Mouse (Mus musculus): ENCODE measurements around the gene Pagr1b. TPM values are rescaled to one million over a fixed set of nuclear protein-coding genes. Genes with fewer than 3 reads are reported as not detected.

The Pagr1b gene
- polyA plus RNA-seq, 1 experiment from 2014 or later = not detected

DNA sequence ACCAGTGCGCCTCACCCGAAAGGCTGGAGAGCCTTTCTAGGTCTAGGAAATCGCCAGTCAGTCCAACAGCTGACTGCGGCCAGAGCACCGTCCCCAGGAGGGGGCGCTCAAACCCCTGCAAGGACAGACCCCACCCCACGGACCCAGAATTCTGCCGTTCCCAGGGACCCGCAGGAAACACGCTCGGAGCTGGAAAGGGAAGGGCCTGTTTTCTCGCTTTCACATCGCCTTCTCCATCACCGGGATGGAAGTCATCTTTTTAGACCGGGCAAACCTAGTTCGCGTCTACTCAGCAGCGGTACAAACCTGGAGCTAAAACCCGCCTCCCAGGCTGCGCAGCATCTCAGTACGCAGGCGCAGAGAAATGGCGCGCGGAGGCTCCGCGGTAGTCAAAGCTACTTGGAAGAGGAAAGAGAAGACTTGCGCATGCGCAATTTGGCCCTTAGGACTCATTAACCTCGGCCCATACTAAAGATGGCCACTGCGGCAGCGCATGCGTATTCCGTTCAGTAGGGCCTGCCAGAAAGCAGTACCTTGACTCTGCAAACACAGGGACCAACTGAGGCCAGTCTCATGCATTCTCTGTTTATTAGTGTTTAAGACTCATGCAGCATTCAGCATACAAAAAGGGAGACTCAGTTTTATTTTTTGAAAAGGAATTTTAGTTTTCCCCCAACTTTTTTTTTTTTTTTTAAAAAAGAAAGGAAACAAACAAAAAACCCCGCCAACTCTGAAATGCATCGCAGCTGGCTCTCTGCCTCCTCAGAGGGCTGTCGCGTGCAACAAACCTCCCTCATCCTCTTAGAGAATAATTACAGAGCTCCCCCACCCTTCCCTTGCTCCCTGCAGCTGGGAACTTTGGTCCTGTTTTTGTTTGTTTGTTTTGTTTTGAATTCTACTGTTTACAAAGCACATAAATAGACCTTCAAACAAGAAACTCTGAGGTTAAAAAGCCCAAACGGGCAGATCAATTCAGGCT is 976 bp upstream of the Pagr1b start, which contains the start of gene Pagr1a:
Gene Pagr1a, minus strand, starts transcription at position 382 of the 979 bp plus-strand sequence.
- Histone ChIP-seq H3K9me3 (ENCODE audit: control insufficient read depth, low read length) (no peaks in the 10 kb centered on the region), H3K27ac (replicated peaks; ENCODE audit: low read depth, low read length) (peak within 1 kb of the TSS; percentile 85), H3K4me2 (ENCODE audit: low read depth, severe bottlenecking) (peak within 1 kb of the TSS; percentile 82), H3K4me1 (ENCODE audit: control insufficient read depth, insufficient read depth, low read length) (peaks cover 41% of the 10 kb centered on the region), H3K27me3 (ENCODE audit: control insufficient read depth, insufficient read depth, low read length) (no peaks in the 10 kb centered on the region), H3K9ac (ENCODE audit: low read length) (peak within 1 kb of the TSS; percentile 86), H3K36me3 (ENCODE audit: control insufficient read depth, insufficient read depth, low read length) (peaks cover 8% of the 10 kb centered on the region), H3K4me3 (ENCODE audit: low read depth, low read length) (peak within 1 kb of the TSS; percentile 64)
- ATAC-seq (ENCODE audit: insufficient number of reproducible peaks, low FRiP score, low TSS enrichment, low read depth) (peak; percentile 66), DNase-seq (ENCODE audit: low spot score) (peak; percentile 98)
- 4% methylated on average over 39 of the region's 39 CpGs for WGBS

DNA sequence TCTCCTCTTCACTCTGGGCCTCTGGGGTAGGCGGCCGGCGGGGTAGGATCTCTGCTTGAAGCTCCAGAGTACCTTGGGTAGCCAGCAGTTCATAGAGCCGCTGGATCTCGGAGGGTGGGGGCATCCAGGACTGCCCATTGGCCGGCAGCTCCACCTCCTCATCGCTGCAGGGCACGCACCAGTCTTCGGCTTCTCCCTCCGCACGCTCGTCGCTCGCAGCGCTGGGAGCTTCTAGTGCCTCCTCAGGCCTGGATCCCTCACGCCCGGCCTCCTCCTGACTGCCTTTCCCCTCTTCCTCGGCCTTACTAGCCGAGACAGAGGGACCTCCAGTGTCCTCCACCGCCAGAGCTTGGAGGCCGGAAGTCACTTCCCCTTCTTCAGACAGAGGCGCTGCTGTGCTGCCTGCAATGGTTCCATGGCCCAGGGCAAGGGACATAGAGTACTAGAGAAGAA is 228 bp upstream of the Pagr1b start:
- Histone ChIP-seq H3K36me3 (ENCODE audit: control insufficient read depth, insufficient read depth, low read length) (peaks cover 4% of the 10 kb centered on the region; the same call in 1 of the 2 replicates), H3K27me3 (ENCODE audit: control insufficient read depth, insufficient read depth, low read length) (no peaks in the 10 kb centered on the region), H3K4me1 (ENCODE audit: control insufficient read depth, insufficient read depth, low read length) (peaks cover 35% of the 10 kb centered on the region), H3K9ac (ENCODE audit: low read length) (peak overlapping the region; percentile 86), H3K4me2 (ENCODE audit: low read depth, severe bottlenecking) (peak overlapping the region; percentile 82), H3K27ac (replicated peaks; ENCODE audit: low read depth, low read length) (peak overlapping the region; percentile 85), H3K4me3 (ENCODE audit: low read depth, low read length) (peak overlapping the region; percentile 64), H3K9me3 (ENCODE audit: control insufficient read depth, low read length) (no peaks in the 10 kb centered on the region)
- WGBS = under 1% methylated on average over 22 of the region's 22 CpGs
- ATAC-seq (ENCODE audit: insufficient number of reproducible peaks, low FRiP score, low TSS enrichment, low read depth) (peak; percentile 37; the same call in 1 of the 2 replicates), DNase-seq (ENCODE audit: low spot score) (no peak)

- H3K9ac ChIP-seq (ENCODE audit: low read length) = peak overlapping the region; percentile 86
- H3K4me1 ChIP-seq (ENCODE audit: control insufficient read depth, insufficient read depth, low read length) = peaks cover 32% of the 10 kb centered on the region
- no peak for DNase-seq (ENCODE audit: low spot score)
- H3K27ac ChIP-seq (replicated peaks; ENCODE audit: low read depth, low read length) = peak overlapping the region; percentile 85
- peak overlapping the region; percentile 64 for H3K4me3 ChIP-seq (ENCODE audit: low read depth, low read length)
- H3K4me2 ChIP-seq (ENCODE audit: low read depth, severe bottlenecking) = peak overlapping the region; percentile 82
- ATAC-seq (ENCODE audit: insufficient number of reproducible peaks, low FRiP score, low TSS enrichment, low read depth) = no peak; the same call in 1 of the 2 replicates
- peaks cover 4% of the 10 kb centered on the region; the same call in 1 of the 2 replicates for H3K36me3 ChIP-seq (ENCODE audit: control insufficient read depth, insufficient read depth, low read length)
- WGBS = 2% methylated on average over 10 of the region's 10 CpGs
- no peaks in the 10 kb centered on the region for H3K9me3 ChIP-seq (ENCODE audit: control insufficient read depth, low read length)
- H3K27me3 ChIP-seq (ENCODE audit: control insufficient read depth, insufficient read depth, low read length) = no peaks in the 10 kb centered on the region
Observed at GRCm38 (mm10) chr7:127016081-127016480, 203 bp downstream of the Pagr1b start.

DNA sequence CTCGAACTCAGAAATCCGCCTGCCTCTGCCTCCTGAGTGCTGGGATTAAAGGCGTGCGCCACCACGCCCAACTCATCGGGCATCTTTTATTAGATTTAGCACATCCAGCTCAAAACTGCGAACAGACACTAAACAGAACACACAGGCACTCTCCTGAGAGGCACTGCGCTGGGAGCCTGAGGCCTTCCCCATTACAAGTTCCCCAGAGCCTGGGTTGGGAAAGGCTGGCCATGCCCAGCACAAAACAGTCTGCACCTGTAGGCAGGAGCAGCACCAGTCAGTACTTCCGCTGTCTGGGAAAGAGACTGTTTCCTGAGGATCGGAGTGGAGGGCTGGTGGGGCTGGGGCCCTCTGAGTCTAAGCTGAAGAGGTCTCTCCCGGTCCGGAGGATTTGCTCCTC is 1.3 kb downstream of the Pagr1b start:
- Histone ChIP-seq H3K4me3 (ENCODE audit: low read depth, low read length) (no peak overlapping the region), H3K4me1 (ENCODE audit: control insufficient read depth, insufficient read depth, low read length) (peaks cover 23% of the 10 kb centered on the region), H3K27ac (replicated peaks; ENCODE audit: low read depth, low read length) (no peak overlapping the region), H3K27me3 (ENCODE audit: control insufficient read depth, insufficient read depth, low read length) (no peaks in the 10 kb centered on the region), H3K36me3 (ENCODE audit: control insufficient read depth, insufficient read depth, low read length) (peaks cover 4% of the 10 kb centered on the region; the same call in 1 of the 2 replicates), H3K9me3 (ENCODE audit: control insufficient read depth, low read length) (no peaks in the 10 kb centered on the region), H3K9ac (ENCODE audit: low read length) (no peak overlapping the region), H3K4me2 (ENCODE audit: low read depth, severe bottlenecking) (peak overlapping the region; percentile 82)
- ATAC-seq (ENCODE audit: insufficient number of reproducible peaks, low FRiP score, low TSS enrichment, low read depth) = no peak
- DNase-seq (ENCODE audit: low spot score) = no peak
- WGBS = 94% methylated on average over 12 of the region's 12 CpGs

DNA sequence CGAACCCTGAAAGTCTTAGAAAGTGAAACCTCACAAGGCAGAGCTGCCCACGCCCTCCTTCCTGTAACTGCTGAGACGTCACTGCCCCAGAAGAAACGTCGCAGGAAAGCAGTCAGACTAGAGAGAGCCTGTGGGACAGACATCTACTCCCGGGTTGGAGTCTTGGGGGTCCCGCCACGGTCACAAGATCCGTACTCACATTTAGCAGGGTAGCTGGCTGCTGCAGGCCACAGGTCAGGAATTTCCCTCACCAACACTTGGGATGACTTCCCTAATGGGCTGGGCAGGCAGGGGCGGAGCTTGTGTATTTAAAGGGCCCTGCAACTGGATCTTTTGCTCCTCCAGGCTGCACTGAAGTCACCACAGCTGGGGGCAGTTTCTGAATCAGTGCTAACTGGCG is 2.0 kb downstream of the Pagr1b start, which contains the start of gene Mvp:
Gene Mvp, minus strand, starts transcription at position 302 of the 400 bp plus-strand sequence.
- DNase-seq (ENCODE audit: low spot score) = peak; percentile 60
- H3K27me3 ChIP-seq (ENCODE audit: control insufficient read depth, insufficient read depth, low read length) = no peaks in the 10 kb centered on the region
- H3K4me1 ChIP-seq (ENCODE audit: control insufficient read depth, insufficient read depth, low read length) = peaks cover 16% of the 10 kb centered on the region; the same call in 1 of the 2 replicates
- 46% methylated on average over 11 of the region's 11 CpGs for WGBS
- no peak for ATAC-seq (ENCODE audit: insufficient number of reproducible peaks, low FRiP score, low TSS enrichment, low read depth)
- no peaks in the 10 kb centered on the region for H3K9me3 ChIP-seq (ENCODE audit: control insufficient read depth, low read length)
- no peak within 1 kb of the TSS for H3K27ac ChIP-seq (replicated peaks; ENCODE audit: low read depth, low read length)
- H3K9ac ChIP-seq (ENCODE audit: low read length) = 0 out of 2 replicates have a peak within 1 kb of the TSS, but pooled peaks have one; percentile 86
- H3K4me2 ChIP-seq (ENCODE audit: low read depth, severe bottlenecking) = peak within 1 kb of the TSS; percentile 82
- peaks cover 4% of the 10 kb centered on the region; the same call in 1 of the 2 replicates for H3K36me3 ChIP-seq (ENCODE audit: control insufficient read depth, insufficient read depth, low read length)
- H3K4me3 ChIP-seq (ENCODE audit: low read depth, low read length) = peak within 1 kb of the TSS; percentile 64

DNA sequence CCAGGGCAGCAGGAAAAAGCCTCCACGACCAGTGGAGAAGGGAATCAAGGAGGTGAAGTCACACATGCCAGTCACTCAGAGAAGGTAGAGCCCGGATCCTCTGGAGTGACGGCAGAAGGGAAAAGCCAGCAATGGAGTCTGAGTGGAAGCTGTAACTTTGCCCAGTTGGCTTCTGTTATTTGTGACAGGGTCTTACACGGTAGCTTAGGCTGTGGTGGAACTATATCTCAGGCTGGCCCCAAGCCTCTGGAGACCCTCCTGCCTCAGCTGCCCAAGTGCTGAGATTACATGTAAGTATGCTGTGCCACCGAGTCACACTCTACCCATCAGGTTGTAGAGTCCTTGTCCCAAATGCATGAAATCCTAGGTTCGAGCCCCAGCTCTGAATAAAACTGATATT is 2.9 kb downstream of the Pagr1b start:
- ATAC-seq (ENCODE audit: insufficient number of reproducible peaks, low FRiP score, low TSS enrichment, low read depth) = no peak
- Histone ChIP-seq H3K9ac (ENCODE audit: low read length) (no peak overlapping the region), H3K9me3 (ENCODE audit: control insufficient read depth, low read length) (no peaks in the 10 kb centered on the region)

GRCm38 (mm10) chr7:127012845-127013244 is 3.4 kb downstream of the Pagr1b start:
- 93% methylated on average over 10 of the region's 10 CpGs for WGBS

More for the DNA sequence above, 2.9 kb downstream of the Pagr1b start:
- H3K36me3 ChIP-seq (ENCODE audit: control insufficient read depth, insufficient read depth, low read length) = peaks cover 4% of the 10 kb centered on the region; the same call in 1 of the 2 replicates
- WGBS = 93% methylated on average over 6 of the region's 6 CpGs
- DNase-seq (ENCODE audit: low spot score) = no peak
- H3K4me3 ChIP-seq (ENCODE audit: low read depth, low read length) = no peak overlapping the region
- no peak overlapping the region for H3K4me2 ChIP-seq (ENCODE audit: low read depth, severe bottlenecking)
- H3K27me3 ChIP-seq (ENCODE audit: control insufficient read depth, insufficient read depth, low read length) = no peaks in the 10 kb centered on the region
- peaks cover 16% of the 10 kb centered on the region; the same call in 1 of the 2 replicates for H3K4me1 ChIP-seq (ENCODE audit: control insufficient read depth, insufficient read depth, low read length)
- no peak overlapping the region for H3K27ac ChIP-seq (replicated peaks; ENCODE audit: low read depth, low read length)

DNA sequence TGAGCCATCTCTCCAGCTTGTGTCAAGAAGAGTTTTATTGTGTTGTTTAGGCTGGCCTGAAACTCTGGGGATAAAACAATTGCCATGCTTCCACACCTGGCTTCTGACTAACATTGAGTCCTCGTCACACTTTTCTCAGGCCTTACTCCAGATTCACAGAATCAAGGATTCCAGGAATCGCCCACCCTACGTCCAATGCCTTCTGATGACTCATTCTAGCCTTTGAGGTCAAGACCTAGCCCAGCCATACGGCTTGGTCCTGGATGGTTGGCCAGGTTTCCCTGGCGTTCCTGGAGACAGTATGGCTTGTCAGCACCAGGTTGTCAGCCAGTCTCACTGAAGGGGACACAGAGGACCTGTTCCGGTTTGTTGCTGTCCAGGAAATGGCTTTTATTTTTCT is 3.9 kb downstream of the Pagr1b start:
- Histone ChIP-seq H3K36me3 (ENCODE audit: control insufficient read depth, insufficient read depth, low read length) (peaks cover 4% of the 10 kb centered on the region; the same call in 1 of the 2 replicates), H3K27me3 (ENCODE audit: control insufficient read depth, insufficient read depth, low read length) (no peaks in the 10 kb centered on the region), H3K4me2 (ENCODE audit: low read depth, severe bottlenecking) (no peak overlapping the region), H3K27ac (replicated peaks; ENCODE audit: low read depth, low read length) (no peak overlapping the region), H3K9me3 (ENCODE audit: control insufficient read depth, low read length) (no peaks in the 10 kb centered on the region), H3K4me3 (ENCODE audit: low read depth, low read length) (no peak overlapping the region), H3K9ac (ENCODE audit: low read length) (no peak overlapping the region), H3K4me1 (ENCODE audit: control insufficient read depth, insufficient read depth, low read length) (peaks cover 16% of the 10 kb centered on the region; the same call in 1 of the 2 replicates)
- ATAC-seq (ENCODE audit: insufficient number of reproducible peaks, low FRiP score, low TSS enrichment, low read depth) (no peak), DNase-seq (ENCODE audit: low spot score) (no peak)
- 90% methylated on average over 6 of the region's 6 CpGs for WGBS

More at GRCm38 (mm10) chr7:127012845-127013244, 3.4 kb downstream of the Pagr1b start:
- Histone ChIP-seq H3K36me3 (ENCODE audit: control insufficient read depth, insufficient read depth, low read length) (peaks cover 4% of the 10 kb centered on the region; the same call in 1 of the 2 replicates), H3K4me3 (ENCODE audit: low read depth, low read length) (no peak overlapping the region), H3K27me3 (ENCODE audit: control insufficient read depth, insufficient read depth, low read length) (no peaks in the 10 kb centered on the region), H3K4me2 (ENCODE audit: low read depth, severe bottlenecking) (no peak overlapping the region), H3K9ac (ENCODE audit: low read length) (no peak overlapping the region), H3K4me1 (ENCODE audit: control insufficient read depth, insufficient read depth, low read length) (peaks cover 16% of the 10 kb centered on the region; the same call in 1 of the 2 replicates), H3K9me3 (ENCODE audit: control insufficient read depth, low read length) (no peaks in the 10 kb centered on the region), H3K27ac (replicated peaks; ENCODE audit: low read depth, low read length) (no peak overlapping the region)
- ATAC-seq (ENCODE audit: insufficient number of reproducible peaks, low FRiP score, low TSS enrichment, low read depth) (no peak), DNase-seq (ENCODE audit: low spot score) (no peak)
